Mouse (Mus musculus): ENCODE data around the gene Trim43b.
A peak's percentile ranks its signal among the peaks of the same experiment; 100 is the strongest.
"Not testable (repeated sequence)": the region's sequence is repeated elsewhere in the genome, so short reads cannot be mapped to it uniquely, and the experiment has no call there.

Trim43b gene

DNA sequence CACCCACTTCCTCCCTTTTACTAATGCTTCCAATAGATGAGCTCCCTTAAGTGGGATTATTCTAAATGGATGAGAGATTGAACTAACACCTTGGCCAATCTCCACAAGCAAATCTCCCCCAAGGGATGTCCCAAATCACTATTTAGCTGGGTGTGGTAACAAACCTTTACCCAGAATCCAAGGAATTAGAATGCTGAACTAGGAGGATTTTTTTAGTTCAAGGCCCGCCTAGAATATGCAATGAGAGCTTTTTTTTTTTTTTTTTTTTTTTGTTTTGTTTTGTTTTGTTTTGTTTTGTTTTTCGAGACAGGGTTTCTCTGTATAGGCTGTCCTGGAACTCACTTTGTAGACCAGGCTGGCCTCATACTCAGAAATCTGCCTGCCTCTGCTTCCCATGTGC lies at the start of gene Trim43b:
Gene Trim43b (minus strand): TSS at position 101 of the 400 bp plus-strand sequence.
- DNase-seq (ENCODE audit: low spot score): not testable (repeated sequence)

DNA sequence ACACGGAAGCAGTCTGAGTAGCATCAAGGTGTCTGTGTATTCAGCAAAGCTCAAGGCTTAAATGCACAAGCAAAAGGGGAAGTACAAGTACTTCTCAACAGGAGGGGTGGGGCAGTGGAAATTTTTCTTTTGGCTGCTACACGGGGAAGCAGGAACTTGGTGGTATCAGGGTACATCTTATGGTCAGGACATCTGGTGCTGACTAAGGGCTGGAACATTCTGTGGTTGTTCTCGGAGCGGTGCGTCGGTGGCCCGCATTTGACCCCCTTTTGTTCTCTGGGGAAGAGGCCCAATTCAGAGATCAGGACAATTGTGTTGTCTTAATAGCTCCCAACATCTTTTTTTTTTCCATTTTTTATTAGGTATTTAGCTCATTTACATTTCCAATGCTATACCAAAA lies 11.9 kb upstream of the Trim43b start:
- not testable (repeated sequence) for DNase-seq (ENCODE audit: low spot score)

DNA sequence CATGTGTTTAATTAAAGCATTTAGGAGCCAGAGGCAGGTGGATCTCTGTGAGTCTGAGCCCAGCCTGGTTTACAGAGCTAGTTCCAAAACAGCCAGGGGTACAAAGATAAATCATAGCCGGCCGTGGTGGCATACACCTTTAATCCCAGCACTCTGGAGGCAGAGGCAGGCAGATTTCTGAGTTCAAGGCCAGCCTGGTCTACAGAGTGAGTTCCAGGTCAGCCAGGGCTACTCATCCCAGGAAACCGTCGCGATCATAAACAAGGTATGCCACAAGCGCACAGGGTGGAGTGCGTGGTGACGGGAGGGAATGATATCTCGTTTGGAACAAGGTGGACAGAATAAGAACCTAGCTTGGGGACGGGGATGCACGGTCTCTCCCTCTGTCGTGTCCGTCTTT lies 5.9 kb downstream of the Trim43b start:
- not testable (repeated sequence) for DNase-seq (ENCODE audit: low spot score)

DNA sequence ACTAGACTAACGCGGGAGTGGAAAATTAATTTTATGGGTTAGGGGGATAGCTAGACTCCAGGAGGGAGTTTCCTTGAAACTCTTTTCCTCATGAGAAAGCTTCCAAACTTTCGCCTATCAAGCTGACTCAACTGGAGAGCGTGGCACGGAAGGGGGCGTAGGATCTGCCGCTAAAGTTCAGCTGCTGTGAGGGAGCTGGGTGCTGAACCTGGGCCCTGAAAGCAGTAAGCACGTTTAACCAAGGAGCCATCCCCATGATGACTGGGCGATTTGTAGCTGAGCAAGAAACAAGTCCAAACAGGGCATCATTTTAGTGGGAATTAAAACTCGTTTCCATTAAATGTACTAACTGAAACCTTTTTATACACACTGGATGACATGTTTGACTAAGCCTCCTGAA lies 13.0 kb downstream of the Trim43b start:
- not testable (repeated sequence) for DNase-seq (ENCODE audit: low spot score)

DNA sequence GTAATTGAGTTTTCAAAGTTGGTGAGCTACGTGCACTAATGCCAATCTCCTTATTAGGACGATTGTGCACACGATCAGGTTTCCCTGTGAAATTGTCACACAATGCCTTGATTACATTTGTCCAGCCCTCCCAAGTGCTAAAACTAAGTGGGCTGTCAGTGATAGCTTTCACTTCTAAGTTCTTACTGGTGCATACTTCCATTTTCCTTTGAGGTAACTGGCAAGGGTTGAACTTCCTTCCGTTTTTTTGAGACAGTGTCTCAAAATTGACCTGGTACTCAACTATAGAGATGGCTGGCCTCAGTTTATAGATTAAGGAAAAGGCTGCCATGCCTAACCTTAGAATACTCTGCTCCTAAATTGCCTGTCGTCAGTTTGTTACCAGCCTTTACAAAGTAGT lies 16.1 kb downstream of the Trim43b start:
- not testable (repeated sequence) for DNase-seq (ENCODE audit: low spot score)

DNA sequence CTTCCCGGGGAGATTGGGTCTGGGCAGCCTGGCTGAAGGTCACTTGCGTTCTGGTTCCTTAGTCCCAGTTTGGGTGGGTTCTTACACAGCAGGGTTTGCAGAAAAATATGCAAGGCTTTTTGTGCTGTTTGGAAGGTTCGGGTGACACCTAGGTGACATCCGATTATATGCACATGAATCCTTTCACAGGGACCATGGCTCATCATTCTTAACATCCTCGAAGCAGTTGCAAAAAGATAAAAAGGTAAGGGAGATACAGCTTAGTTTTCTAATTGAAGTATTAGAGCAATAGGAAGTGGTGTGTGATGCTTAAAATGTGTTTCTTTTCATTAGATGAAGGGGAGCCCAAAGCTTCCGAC lies 25.5 kb downstream of the Trim43b start:
- not testable (repeated sequence) for DNase-seq (ENCODE audit: low spot score)

DNA sequence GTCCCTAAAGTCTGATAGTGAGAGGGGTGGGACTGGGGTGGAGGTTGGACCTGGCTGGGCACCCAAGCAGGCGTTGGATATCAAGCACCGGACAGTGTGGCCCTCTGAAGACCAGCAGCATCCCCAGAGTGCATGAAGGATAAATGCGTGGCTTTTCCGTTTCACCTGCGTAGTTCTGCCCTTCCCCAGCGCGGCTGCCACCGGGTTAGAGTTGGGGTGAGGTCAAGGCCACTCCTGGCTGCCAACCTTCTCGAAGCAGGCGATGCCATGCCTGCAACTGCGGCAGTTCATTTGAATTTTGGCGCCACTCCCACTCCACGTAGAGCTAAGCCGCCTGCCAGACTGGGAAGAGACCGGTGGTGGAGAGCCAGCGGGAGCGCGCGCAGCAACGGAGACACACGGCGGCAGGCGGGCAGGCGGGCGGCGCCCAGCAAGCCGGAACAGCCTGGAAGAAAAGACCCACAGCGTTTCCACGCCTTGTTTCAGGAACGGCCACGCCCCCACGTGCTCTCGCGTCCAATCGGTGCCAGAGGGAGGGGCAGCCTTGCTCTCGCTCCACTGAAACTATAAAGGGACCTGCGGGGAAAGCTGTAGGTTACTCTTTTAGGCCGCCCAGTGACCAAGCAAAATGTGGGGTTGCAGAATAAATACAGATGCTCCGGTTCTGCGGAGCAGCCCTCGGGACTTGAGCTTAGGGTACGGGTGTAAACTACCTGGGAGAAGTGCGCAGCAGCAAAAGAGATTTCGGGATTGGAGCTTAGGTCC lies 26.1 kb downstream of the Trim43b start:
- DNase-seq (ENCODE audit: low spot score): peak; percentile 58
